Mouse (Mus musculus): ENCODE results near the gene Aox1.

Aox1 gene

DNA sequence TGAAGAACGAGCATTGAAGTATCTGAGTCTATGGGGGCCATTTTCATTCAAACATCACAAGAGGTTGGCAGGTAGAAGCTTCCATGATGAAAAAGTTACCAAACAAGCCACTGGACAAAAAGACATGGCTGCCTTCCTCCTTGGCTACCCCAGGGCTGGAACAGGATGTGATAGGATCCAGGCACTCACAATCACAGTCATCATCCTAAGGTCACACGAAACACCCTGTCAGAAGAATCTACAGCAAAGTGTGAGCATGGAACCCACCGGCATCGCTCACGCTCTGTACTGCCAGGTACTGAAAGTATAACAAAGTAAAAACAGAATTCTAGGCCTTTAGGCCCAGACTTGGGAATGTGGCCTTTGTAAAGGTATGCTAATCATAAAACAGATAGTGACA is 80.5 kb downstream of the Aox1 start:
- no peak for DNase-seq (ENCODE audit: low spot score)

DNA sequence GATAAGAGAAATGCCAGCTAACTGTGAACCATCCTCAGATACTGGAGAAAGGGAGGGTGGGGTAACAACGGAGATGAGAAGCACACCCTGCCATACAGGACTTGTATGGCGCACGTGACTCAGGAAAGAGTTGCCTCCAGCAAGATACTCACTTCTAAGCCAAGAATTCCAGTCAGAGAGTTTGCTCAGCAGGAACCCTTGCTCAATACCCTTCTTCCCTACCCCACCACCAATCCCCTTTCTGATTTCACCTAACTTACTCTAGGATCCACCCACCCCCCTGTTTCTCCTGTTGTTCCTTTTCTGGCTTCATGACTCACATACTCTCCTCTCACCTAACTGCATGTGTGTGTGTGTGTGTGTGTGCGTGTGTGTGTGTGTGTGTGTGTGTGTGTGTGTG is 81.6 kb downstream of the Aox1 start:
- no peak for DNase-seq (ENCODE audit: low spot score)

DNA sequence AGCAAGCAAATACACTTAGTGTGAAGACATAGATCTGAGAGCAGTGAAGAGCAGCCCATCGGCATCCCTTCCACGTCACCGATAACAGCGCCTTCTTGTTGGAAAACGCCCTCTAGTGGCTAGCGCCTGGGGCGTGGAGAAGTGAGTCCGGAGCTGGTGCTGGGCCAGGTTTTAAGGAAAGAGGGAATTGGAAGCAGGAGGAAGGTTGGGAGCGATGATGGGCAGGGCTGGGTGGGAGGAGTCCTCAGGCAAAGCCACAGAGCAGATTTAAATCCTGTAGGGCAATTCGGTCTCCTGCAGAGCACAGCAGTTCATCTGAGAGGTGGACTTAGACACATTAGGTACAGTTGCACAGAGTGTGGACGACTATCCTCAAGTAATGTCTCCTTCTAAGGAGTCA is 83.1 kb downstream of the Aox1 start, which contains the start of gene Aox3:
Gene Aox3 (plus strand): TSS at position 251 of the 400 bp plus-strand sequence.
- peak; percentile 16 for DNase-seq (ENCODE audit: low spot score)

DNA sequence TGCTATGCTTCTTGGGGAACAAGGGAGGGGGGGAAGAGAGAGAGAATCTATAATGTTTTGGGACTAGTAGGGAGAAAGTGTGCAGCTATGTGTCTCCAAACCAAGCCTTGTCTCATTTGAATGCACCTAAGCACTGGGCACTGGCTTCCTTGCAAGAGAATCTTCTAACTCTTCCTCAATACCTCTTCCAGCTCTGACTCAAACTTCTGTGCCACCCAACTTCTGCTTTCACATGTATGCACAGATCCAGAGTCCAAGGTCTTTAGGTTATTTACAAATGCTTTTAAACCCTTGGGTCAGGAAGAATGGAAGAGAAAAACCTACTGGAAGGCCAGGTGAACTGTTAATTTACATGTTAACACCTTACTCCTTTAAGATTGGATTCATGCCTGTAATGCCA is 83.7 kb downstream of the Aox1 start:
- no peak for DNase-seq (ENCODE audit: low spot score)

DNA sequence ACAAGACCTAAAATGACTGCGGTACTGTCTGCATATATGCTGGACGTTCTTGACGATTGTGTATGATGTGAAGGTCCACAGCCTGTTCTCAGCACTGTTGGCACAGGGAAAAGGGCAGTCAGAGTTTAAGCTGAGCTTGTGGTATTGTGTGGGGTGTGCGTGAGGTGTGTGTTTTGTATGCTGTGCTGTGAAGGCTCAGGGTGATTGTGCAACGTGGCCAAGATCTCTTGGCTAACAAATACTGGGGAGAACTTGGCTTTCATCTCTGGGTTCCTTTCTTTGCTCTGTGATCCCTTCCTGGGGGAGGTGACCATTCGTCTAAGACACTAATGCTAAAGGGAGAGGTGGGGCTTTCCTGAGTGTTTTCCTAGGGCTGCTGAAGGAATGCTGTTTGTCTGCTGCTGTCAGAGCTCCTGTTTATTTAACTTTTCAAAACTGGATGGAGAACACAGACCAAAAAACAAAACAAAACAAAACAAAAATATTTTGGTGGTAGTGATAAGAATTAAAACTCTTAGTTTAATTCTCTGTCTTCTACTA is 84.4 kb downstream of the Aox1 start:
- DNase-seq (ENCODE audit: low spot score): no peak

DNA sequence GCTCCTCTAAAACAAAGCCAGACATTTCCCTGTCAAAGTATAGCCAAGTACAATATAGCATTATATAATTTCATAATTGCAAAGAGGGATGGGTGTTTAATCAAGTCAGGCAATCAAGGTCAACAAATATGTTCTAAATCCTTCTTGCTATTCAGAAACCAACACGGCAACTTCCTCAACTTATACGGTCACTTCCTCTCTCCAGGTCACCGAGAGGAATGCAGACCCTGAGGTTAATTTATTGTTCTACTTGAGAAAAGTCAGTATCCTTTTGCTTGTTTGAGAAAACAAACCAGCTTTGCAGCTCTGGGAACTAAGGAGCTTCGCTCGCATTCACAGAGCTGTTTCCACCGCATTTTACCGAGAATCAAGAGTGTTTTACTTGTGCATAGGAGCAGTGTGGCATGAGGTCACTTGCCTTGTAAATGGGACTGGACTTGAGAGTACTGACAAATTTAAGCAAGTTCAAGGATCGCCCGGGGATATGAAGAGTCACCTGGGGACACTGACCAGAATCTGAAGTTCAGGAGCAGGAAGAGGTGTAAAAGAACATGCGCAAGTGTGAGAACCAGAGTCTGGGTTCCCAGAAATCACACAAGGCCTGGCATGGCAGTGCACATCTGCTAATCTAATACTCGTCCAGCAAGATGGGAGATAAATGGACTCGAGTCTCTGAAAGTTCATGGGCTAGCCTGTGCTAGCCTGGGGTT is 85.1 kb downstream of the Aox1 start:
- DNase-seq (ENCODE audit: low spot score): no peak

DNA sequence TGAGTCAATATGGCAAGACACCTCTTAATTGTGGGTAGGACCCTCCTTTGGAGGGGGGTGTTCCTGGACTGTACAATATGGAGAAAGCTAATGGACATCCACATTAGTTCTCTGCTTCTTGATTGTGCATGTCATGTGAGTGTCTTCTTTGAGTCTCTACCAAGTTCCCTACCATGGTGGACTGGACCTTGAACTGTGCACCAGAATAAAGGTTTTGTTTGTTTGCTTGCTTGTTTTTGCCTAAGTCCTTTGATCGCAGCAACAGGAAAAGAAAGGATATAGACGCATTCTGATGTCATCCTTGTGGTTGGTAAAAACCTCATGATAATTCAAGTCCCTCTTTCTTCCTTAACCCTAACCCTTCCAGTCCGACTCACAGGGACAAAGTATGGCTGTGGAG is 88.5 kb downstream of the Aox1 start:
- no peak for DNase-seq (ENCODE audit: low spot score)

DNA sequence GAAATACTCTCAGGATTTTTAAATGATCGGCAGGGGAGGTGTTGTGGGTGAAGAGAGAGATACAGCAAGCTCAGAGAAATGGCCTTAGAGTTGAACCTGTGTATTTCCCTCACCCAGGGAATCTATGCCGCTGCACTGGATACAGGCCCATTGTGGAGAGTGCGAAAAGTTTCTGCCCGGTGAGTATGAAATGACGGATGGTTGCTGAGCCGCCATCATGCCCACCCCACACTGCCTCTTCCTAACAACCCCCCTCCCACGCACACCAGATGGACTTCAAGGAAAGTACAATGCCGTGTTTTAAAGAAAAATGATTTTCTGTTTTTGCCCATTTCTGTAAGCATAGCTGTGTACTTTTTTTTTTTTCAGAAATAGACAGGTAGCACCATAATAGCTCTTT is 95.2 kb downstream of the Aox1 start:
- DNase-seq (ENCODE audit: low spot score): no peak

DNA sequence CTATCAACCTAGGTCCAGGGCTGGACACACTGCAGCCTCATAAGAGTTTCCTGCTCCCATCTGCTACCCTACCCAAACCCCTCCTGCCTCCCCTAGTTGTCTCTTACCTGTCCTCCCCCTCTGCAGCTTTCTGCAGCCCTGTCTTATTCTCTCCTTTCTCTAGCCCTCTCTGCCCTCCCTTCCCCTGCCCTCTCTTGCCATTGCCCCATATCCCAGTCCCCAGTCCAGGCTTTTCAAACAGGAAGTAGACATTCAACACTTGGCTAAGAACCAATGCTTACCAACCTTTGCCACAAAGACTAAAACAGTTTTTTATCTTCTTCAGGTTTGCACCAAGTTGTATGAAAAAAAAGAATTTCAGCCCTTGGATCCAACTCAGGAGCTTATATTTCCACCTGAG is 108.2 kb downstream of the Aox1 start:
- no peak for DNase-seq (ENCODE audit: low spot score)

DNA sequence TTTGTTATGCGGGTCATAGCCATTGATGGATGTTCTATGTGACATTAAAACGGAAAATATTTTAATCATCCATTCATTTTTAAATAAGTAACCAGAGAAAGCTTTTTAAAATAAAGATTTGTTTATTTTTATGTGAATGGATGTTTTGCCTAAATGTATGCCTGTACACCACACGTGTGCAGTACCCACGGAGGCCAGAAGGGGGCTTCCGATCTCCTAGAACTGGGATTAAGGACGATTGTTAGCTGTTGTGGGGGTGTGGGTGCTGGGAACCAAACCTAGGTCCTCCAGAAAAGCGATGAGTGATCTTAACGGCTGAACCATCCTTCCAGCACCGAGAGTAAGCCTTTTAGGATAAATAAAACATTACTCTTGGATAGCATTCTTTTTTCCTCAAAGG is 109.3 kb downstream of the Aox1 start:
- DNase-seq (ENCODE audit: low spot score): no peak

DNA sequence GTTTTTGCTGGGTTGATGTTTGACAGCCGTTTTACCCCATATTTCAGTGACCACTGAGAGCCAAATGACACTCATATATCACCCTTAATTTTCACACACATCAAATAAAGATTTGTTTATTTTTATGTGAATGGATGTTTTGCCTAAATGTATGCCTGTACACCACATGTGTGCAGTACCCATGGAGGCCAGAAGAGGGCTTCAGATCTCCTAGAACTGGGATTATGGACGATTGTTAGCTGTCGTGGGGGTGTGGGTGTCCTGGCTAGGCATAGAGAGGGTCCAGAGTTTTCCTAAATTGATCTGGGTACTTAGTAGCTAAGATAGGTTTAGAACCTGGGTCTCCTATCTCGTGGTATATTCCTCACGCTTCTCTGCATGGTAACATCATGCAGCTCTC is 110.9 kb downstream of the Aox1 start:
- no peak for DNase-seq (ENCODE audit: low spot score)

DNA sequence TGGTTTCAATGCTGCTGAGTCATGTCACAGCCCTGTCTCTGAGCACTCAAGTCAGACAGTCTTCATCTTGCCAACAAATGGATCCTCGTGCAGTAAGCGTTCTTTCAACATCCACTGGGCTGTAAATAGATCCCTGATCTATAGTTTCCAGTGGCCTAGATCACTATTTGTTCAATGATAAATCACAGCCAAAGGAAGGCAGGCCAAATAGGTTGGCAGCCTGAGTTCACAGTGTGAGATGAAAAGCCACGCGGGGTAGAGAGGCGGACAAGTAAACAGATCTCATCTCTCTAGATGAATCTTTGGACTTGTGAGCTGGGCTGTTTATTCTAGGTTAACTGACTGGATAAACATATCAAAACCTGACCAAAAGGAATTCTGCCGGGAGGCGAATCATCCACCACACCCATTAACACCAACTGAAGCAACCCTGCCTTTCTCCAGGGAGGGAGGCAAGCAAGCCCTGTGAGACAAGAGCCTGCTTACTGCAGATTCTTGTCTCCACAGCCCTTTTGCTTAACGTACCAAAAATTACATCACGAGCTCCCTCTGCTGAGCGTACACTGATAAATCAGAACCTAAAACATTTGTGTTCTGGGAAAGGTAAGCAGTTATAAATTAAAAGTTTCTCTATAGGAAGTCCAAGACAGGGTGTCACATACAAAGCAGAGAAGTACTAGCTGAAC is 114.8 kb downstream of the Aox1 start:
- peak; percentile 31 for DNase-seq (ENCODE audit: low spot score)

DNA sequence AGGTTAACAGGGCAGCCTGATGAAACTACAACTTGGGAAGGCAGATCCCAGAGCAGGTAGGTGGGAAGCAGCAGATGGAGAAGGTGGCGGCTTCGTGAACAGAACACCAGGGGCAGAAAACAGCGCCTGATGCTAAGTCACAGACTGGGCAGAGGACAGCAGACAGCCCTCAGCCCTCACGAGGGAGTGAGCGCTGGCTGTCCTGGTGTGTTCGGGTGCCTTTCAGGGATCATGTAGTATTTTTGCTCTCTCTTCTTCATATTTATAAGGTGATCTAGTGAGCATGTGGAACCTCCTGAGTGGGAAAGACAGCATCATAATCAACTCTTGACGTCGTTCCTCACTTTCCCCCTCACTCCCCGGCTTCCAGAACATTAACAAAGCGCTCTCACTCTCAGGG is 116.3 kb downstream of the Aox1 start:
- DNase-seq (ENCODE audit: low spot score): no peak

DNA sequence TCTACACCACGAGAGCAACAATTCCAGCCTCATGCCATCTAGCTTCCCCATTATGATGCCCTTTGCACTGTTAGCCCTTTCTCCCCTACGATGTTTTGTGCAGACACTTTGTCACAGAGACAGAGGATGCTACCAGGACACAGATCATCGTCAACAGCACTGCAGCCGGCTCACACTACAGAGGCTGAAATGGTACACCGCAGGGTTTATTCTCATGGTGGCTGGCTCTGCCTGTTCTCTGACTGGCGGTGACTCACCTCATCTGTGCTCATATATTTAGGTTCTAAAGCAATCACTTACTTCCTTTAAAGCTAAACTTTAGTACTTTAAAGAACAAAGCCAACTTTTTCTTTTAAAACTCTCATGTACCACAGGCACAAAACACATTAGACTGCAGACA is 118.0 kb downstream of the Aox1 start:
- DNase-seq (ENCODE audit: low spot score): no peak

DNA sequence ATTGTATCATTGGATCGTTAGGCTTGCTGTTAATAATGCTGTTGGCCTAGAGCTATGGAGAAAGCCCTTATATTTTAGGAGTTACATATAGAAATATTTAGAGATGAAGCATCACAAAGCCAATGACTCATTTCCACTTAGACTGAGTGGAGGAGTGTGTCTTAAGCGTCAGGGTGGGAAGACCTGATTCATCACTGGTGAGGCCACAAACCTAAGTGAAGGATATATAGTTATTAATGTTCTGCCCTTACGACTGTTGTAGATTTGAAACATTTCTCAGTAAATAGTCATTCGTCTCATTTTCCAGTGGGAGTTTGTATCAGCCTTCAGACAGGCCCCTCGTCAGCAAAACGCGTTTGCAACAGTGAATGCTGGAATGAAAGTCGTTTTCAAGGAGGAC is 122.5 kb downstream of the Aox1 start:
- DNase-seq (ENCODE audit: low spot score): no peak
